Mouse (Mus musculus): ENCODE measurements around the gene Cry1.

Cry1 gene

GRCm38 (mm10) chr10:85184964-85185608 is at the start of gene Cry1:
Gene Cry1 (minus strand): TSS chr10:85185064.
- DNase-seq (ENCODE audit: low spot score): peak; percentile 93

GRCm38 (mm10) chr10:85221771-85222050 is 36.8 kb upstream of the Cry1 start:
- no peak for DNase-seq (ENCODE audit: low spot score)

GRCm38 (mm10) chr10:85220918-85221770 is 36.3 kb upstream of the Cry1 start:
- peak; percentile 53 for DNase-seq (ENCODE audit: low spot score)

GRCm38 (mm10) chr10:85214847-85215246 is 30.0 kb upstream of the Cry1 start:
- DNase-seq (ENCODE audit: low spot score): no peak

- no peak for DNase-seq (ENCODE audit: low spot score)
Observed at GRCm38 (mm10) chr10:85211673-85212072, 26.8 kb upstream of the Cry1 start.

GRCm38 (mm10) chr10:85210125-85210524 is 25.3 kb upstream of the Cry1 start:
- no peak for DNase-seq (ENCODE audit: low spot score)

GRCm38 (mm10) chr10:85209119-85209605 is 24.3 kb upstream of the Cry1 start:
- no peak for DNase-seq (ENCODE audit: low spot score)

- DNase-seq (ENCODE audit: low spot score): no peak
Observed at GRCm38 (mm10) chr10:85205316-85205715, 20.5 kb upstream of the Cry1 start.

- no peak for DNase-seq (ENCODE audit: low spot score)
Observed at GRCm38 (mm10) chr10:85204255-85204855, 19.5 kb upstream of the Cry1 start.

- DNase-seq (ENCODE audit: low spot score): no peak
Observed at GRCm38 (mm10) chr10:85194528-85194927, 9.7 kb upstream of the Cry1 start.

- no peak for DNase-seq (ENCODE audit: low spot score)
Observed at GRCm38 (mm10) chr10:85193321-85193720, 8.5 kb upstream of the Cry1 start.

GRCm38 (mm10) chr10:85190652-85191051 is 5.8 kb upstream of the Cry1 start:
- DNase-seq (ENCODE audit: low spot score): no peak

- no peak for DNase-seq (ENCODE audit: low spot score)
Observed at GRCm38 (mm10) chr10:85189966-85190365, 5.1 kb upstream of the Cry1 start.

- no peak for DNase-seq (ENCODE audit: low spot score)
Observed at GRCm38 (mm10) chr10:85186499-85186794, 1.6 kb upstream of the Cry1 start.

GRCm38 (mm10) chr10:85185639-85186498 is 1.0 kb upstream of the Cry1 start:
- no peak for DNase-seq (ENCODE audit: low spot score)

- peak; percentile 8 for DNase-seq (ENCODE audit: low spot score)
Observed at GRCm38 (mm10) chr10:85184201-85184963, 482 bp downstream of the Cry1 start.

- peak; percentile 85 for DNase-seq (ENCODE audit: low spot score)
Observed at GRCm38 (mm10) chr10:85183619-85184018, 1.2 kb downstream of the Cry1 start.

- no peak for DNase-seq (ENCODE audit: low spot score)
Observed at GRCm38 (mm10) chr10:85182766-85183165, 2.1 kb downstream of the Cry1 start.

GRCm38 (mm10) chr10:85176640-85177039 is 8.2 kb downstream of the Cry1 start:
- DNase-seq (ENCODE audit: low spot score): no peak

- no peak for DNase-seq (ENCODE audit: low spot score)
Observed at GRCm38 (mm10) chr10:85165306-85165705, 19.6 kb downstream of the Cry1 start.

- DNase-seq (ENCODE audit: low spot score): no peak
Observed at GRCm38 (mm10) chr10:85164791-85165190, 20.1 kb downstream of the Cry1 start.
